Mouse (Mus musculus) erythroblast, embryonic 14.5 days (primary cell): ENCODE data around the gene Vasn.

Source experiments
- GATA1 ChIP-seq: IDR thresholded peaks from 2 replicates; pipeline ENCODE4 v1.6.1; 2012; ENCODE audit warnings: low read length, inconsistent platforms, mixed read lengths
- TAL1 ChIP-seq: IDR thresholded peaks from 3 replicates; pipeline ENCODE4 v1.6.1; 2012; ENCODE audit warnings: low read length, inconsistent platforms, mixed read lengths

- TF ChIP-seq TAL1, result no peak
- no peak for TF ChIP-seq GATA1
Observed at GRCm38 (mm10) chr16:4594814-4595526, 44.8 kb upstream of the Vasn start.
